Mouse (Mus musculus) A20 (cell line): ENCODE data around the gene Dnttip1.
"Not testable (repeated sequence)": the region's sequence is repeated elsewhere in the genome, so short reads cannot be mapped to it uniquely, and the experiment has no call there.

Experiments
- DNase-seq: peaks from one replicate; pipeline ENCODE4 v3.0.0-alpha.2; 2011; ENCODE audit warnings: low read depth, low spot score

Gene Dnttip1

GRCm38 (mm10) chr2:164745843-164746479, at the start of gene Dnttip1, which contains the start of gene Wfdc3:
TSS of gene Dnttip1 (plus strand) at chr2:164745983.
TSS of gene Wfdc3 (minus strand) at chr2:164745931.
- peak; percentile 92 for DNase-seq

DNA sequence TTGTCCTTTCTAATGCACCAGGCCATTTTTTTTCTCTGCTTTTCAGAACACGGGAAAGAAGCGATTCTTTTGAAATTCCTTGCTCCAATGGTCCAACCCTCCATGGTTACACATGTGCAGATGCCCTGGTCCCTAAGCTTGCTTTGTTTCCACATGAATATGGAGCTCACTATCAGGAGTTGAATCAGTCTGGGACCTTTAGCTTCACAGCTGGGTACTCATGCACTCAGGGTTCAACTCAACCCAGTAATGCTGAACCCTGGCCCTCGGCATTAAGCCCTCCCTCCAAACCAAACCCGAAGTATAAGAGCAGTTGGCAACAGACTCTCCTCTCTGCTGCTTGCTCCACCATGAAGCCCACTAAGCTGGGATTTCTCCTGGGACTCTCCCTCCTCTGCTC, 47.6 kb upstream of the Dnttip1 start, which contains the start of gene Spint4:
Gene Spint4, plus strand, starts transcription at position 301 of the 400 bp plus-strand sequence.
- DNase-seq, result no peak

DNA sequence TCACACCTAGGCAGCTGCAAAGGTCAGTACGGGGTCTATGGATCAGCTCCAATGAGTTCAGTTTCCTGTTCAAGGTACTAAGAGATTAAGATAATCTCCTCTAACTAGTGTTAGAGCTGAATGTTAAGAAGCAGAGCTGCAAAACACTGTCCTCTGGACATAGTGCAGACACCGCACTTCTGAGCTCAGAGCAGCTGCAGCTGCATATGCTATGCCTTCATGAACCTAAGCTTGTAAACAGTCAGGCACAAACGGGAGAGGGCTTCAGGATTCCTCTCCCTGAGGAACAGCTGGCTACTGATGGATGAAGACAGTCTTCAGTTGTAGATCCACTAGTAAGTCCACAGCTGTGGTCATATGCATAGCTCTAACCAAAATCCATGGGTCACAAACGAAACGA, 44.8 kb upstream of the Dnttip1 start:
- DNase-seq, result no peak

GRCm38 (mm10) chr2:164701761-164702160, 44.0 kb upstream of the Dnttip1 start:
- DNase-seq, result no peak

DNA sequence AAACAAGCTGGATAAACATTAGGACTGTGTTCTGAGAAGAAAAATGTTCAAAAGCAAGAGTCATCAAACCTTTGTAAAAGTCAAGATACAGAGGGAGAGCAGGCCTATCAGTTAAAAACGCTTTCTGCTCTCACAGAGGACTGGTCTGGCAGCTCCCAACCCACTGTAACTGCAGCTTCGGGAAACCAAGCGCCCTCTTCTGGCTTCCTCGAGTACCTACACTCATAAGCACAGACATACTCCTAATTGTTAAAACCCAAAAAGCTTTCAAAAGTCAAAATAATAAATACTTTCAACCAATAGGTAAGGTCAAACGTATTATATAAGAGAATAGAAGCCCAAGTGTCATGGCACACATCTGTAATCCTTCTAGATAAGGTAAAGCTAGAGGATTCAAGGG, 41.5 kb upstream of the Dnttip1 start:
- peak; percentile 8 for DNase-seq

GRCm38 (mm10) chr2:164705328-164705727, 40.5 kb upstream of the Dnttip1 start:
- no peak for DNase-seq

DNA sequence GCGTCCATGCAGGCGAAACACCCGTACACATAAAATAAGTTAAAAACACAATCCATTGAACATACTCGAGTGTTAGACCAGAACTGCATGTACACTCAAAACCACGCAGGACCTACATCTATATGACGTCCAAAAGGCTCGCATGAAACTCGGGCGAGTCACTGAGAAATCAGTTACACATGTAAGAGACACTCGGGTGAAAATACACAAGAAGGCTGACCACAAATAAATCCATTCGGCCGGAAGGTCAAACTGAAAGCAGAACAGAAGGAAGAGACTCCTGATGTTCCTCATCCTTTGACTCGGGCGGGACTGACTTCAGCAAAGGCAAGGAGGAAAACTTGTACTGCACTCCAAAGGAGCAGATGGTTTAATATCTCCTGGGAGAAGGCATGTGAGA, 39.8 kb upstream of the Dnttip1 start:
- no peak for DNase-seq

GRCm38 (mm10) chr2:164715005-164715404, 30.8 kb upstream of the Dnttip1 start, which contains the start of gene Spint5:
TSS of gene Spint5 (plus strand) at chr2:164715305.
- no peak for DNase-seq

DNA sequence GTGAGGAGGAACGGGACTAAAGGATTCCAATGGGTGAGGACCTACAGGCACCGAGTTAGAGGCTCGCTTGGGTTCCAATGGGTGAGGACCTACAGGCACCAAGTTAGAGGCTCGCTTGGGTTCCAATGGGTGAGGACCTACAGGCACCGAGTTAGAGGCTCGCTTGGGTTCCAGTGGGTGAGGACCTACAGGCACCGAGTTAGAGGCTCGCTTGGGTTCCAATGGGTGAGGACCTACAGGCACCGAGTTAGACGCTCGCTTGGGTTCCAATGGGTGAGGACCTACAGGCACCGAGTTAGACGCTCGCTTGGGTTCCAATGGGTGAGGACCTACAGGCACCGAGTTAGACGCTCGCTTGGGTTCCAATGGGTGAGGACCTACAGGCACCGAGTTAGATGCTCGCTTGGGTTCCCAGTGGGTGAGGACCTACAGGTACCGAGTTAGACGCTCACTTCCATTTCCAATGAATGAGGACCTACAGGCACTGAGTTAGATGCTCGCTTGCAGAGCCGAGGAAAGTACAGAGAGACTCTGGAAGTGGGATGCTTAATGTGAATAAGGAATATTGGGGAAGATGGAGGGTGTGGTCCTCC, 29.5 kb upstream of the Dnttip1 start:
- DNase-seq, result not testable (repeated sequence)

DNA sequence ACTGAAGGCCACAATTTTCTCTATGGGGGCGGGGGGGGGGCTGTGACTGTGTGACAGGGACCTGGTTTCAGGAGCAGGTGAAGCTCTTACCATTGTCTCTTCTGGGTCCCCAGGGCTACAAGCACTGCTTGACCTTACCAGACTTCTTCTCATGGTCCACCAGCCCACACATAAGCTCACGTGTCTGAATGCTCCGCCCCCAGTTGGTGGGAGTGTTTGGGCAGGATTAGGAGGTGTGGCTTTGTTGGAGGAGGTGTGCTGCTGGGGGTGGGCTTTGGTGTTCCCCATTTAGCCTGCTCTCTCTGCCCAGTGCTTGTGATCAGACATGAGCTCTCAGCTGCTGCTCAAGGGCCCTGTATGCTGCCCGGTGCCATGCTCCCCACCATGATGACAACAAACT, 22.5 kb upstream of the Dnttip1 start:
- DNase-seq, result no peak

DNA sequence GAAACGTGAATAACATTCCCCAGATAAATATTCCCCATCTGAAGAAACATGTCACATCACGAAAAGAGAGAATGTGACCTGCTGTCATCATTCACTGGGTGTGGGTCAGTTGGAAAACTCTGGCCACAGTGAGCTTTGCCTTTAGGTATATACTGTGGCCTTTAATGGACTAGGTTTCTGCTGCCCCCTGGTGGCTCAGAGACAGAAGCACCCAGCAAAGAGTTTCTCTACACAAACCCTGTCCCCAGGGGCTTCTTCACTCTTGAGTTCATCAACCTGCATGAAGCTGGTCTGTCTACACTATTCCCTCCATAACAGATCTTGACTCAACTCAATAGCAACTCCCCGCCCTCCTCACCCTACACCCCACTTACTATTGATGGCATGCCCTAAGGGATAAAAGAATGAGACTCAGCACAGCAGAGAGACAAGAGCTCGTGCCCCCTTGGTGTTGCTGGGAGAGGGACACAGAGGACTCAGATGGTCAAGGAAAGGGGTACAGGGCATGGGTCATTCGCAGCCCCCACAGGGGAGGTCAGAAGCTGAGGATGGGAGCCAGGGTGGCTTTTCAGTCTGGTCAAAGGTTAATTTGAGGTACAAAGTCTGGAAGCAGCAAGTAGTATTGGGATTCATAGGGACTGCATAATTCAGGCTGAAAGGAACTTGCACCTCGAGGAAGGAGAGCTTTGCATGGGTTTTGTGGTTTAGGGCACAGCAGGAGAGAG, 19.7 kb upstream of the Dnttip1 start:
- DNase-seq, result peak; percentile 65

GRCm38 (mm10) chr2:164731719-164732118, 14.1 kb upstream of the Dnttip1 start:
- no peak for DNase-seq

DNA sequence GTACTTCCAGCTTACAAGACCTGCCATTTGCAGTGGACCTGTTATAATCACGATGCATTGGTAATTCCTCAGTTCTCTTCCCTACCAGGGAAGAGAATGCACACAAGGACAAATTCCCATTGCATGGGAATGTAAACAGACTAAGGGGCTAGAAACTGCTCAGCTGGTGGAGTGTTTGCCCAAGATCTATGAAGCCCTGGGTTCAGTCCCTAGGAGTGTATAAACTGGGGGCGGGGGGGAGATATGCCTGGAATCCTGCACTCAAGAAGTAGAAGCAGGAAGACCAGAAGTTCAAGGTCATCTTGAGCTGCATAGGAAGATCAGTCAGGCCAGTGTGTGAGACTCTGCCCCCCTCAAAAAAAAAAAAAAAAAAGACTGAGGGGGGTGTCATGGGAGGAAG, 12.5 kb upstream of the Dnttip1 start:
- no peak for DNase-seq

DNA sequence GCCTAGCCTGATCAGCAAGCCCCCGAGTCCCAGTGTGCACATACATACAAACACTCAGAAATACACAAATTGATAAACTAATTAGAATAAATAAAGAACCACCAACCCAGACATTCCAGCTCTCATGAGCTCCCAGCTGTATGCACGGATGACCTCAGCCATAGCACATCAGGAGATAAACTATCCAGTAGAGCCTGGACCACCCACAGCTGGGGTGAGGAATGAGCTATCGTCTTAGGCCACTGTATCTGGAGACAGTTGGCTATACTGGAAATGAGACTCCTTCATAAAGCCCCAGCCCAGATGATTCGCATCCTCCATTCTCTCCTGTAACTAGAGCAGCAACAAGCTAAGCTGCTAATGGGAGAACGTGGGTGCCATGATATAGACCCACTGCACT, 10.9 kb upstream of the Dnttip1 start:
- DNase-seq, result no peak

GRCm38 (mm10) chr2:164735446-164735845, 10.3 kb upstream of the Dnttip1 start:
- DNase-seq, result no peak

DNA sequence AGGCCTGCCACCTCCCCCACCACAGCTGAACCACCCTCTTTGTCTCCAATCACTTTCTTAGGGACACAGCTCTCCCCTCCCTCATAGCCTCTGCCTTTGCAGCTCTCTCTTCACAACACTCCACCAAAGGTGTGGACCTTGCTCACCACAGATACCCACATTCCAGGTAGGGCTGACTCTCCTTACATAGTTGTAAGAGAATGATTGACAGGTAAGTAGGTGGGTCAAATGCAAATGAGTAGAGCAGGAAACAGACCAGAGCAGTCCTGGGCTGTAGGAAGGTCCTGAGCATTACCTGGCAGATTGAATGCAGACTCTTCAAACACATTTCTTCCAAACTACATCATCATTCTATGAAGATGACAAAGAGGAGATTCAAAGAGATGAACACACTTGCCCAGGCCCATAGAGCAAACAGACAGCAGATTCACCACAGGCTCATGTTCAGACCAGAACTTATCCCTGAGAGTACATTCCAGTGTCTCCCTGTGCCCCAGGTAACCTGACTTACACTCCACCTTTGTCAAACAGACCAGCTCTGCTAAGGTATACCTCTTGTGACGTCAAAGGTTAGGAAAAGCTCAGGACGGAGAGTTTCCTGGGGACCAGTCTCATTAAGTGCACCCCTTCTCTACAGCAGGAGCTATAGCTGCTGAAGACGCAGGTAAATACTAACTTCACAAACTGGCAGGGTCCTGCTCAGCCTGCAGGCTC, 8.2 kb upstream of the Dnttip1 start:
- no peak for DNase-seq

GRCm38 (mm10) chr2:164739876-164740275, 5.9 kb upstream of the Dnttip1 start:
- DNase-seq, result no peak

DNA sequence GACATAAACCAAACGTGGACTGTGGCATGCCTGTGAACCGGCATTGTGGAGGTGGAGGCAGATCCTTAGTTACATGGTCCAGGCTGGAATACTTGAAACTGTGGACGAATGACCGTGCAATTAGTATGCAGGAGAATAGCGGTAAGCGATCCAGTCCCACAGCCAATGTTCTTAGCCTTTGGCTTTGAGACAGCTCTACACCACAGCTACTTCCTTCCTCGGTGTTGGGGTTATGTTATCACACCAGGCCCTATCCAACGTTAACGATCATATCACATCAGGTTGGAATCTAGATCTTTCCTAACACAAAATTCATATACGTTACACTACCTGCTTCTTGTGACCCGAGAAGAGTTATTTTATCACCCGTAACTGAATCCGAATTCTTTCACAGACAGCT, 796 bp upstream of the Dnttip1 start:
- no peak for DNase-seq

GRCm38 (mm10) chr2:164746693-164747092, 910 bp downstream of the Dnttip1 start:
- DNase-seq, result no peak

- DNase-seq, result no peak
Observed at GRCm38 (mm10) chr2:164748191-164748590, 2.4 kb downstream of the Dnttip1 start.

DNA sequence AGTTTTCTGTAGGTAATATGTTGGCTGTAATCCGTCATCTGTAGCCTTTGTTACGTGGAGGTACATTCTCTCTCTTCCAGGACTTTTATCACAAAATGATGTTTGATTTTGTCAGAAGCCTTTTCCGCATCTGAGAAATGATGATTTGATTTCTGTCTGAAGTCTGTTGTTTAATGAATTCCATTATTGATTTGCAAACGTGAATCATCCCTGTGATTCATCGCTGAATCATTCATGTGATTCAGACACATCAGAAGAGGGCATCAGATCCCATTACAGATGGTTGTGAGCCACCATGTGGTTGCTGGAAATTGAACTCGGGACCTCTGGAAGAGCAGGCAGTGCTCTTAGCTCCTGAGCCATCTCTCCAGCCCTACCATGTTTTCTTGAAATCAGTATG, 3.2 kb downstream of the Dnttip1 start:
- DNase-seq, result no peak

GRCm38 (mm10) chr2:164752454-164752853, 6.7 kb downstream of the Dnttip1 start:
- no peak for DNase-seq
